Mouse (Mus musculus): ENCODE measurements around the gene Supt6. TPM values are rescaled to one million over a fixed set of nuclear protein-coding genes. Genes with fewer than 3 reads are reported as not detected.

The Supt6 gene
- total and polyA plus RNA-seq, 3 experiments = 39.6 to 93.2 (median 59.8) TPM

DNA sequence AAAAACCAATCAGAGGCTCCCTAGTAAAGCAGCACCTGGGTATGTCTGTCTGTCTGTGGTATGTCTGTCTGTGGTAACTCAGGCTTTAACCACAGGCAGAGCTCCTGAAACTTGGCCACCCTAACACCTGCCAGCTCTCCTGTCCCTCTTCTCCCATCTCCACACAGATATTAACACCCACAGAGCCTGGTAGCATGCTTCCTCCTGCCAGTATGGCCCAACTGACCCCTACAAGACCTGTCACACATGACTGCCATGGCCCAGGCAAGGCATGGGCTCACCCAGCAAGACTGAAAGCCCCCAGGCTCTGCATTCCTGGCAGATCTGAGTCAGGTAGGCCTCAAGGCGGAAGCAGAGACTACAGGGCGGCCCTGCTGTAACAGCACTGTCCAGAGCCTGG is 82.7 kb downstream of the Supt6 start:
- Histone ChIP-seq H3K36me3 (ENCODE audit: control insufficient read depth in 1 of 2, insufficient read depth in 2 of 2, low read length in 2 of 2) (peaks cover 0 to 16% of the 10 kb centered on the region in 2 experiments; a peak in 2 of 4 replicates), H3K79me2 (ENCODE audit: control insufficient read depth, insufficient read depth, low read length, poor library complexity) (peaks cover 13% of the 10 kb centered on the region), H3K27ac (ENCODE audit: control insufficient read depth, low read depth, low read length) (no peak overlapping the region), H3K4me3 (ENCODE audit: control insufficient read depth in 1 of 2, insufficient read depth in 1 of 2, low read depth in 2 of 2, low read length in 2 of 2) (no peak overlapping the region), H3K9ac (ENCODE audit: control insufficient read depth, low read depth, low read length, poor library complexity, severe bottlenecking) (no peak overlapping the region), H3K27me3 (ENCODE audit: control insufficient read depth in 1 of 2, insufficient read depth in 2 of 2, low read length in 2 of 2) (no peaks in the 10 kb centered on the region), H3K9me3 (replicated peaks; ENCODE audit: insufficient read depth, low read length) (no peaks in the 10 kb centered on the region), H3K4me1 (ENCODE audit: control insufficient read depth in 1 of 2, insufficient read depth in 2 of 2, low read length in 2 of 2) (peaks cover 13 to 30% of the 10 kb centered on the region in 2 experiments)
- no peak for TF ChIP-seq GABPA (IDR thresholded peaks at IDR 0.05; ENCODE audit: low read depth, low read length)
- TF ChIP-seq POLR2AphosphoS2 (IDR thresholded peaks at IDR 0.05; ENCODE audit: low read length) = no peak
- TF ChIP-seq E2F4 (IDR thresholded peaks at IDR 0.05; ENCODE audit: borderline replicate concordance, low read depth, low read length) = no peak
- no peak for TF ChIP-seq MYB (IDR thresholded peaks at IDR 0.05; ENCODE audit: low read depth, low read length)
- TF ChIP-seq BHLHE40 (IDR thresholded peaks at IDR 0.05; ENCODE audit: borderline replicate concordance, low read depth, low read length) = no peak
- no peak for TF ChIP-seq MAFK (IDR thresholded peaks at IDR 0.05; ENCODE audit: borderline replicate concordance, low read depth, low read length)
- TF ChIP-seq CHD1 (IDR thresholded peaks at IDR 0.05; ENCODE audit: low read depth, low read length) = no peak
- TF ChIP-seq KAT2A (conservative IDR thresholded peaks at IDR 0.05; ENCODE audit: low read depth, low read length) = no peak
- no peak for TF ChIP-seq HCFC1 (IDR thresholded peaks at IDR 0.05; ENCODE audit: low read depth, low read length)
- TF ChIP-seq RAD21 (IDR thresholded peaks at IDR 0.05; ENCODE audit: low read depth, low read length) = no peak
- no peak for DNase-seq (ENCODE audit: low read depth, low spot score)

DNA sequence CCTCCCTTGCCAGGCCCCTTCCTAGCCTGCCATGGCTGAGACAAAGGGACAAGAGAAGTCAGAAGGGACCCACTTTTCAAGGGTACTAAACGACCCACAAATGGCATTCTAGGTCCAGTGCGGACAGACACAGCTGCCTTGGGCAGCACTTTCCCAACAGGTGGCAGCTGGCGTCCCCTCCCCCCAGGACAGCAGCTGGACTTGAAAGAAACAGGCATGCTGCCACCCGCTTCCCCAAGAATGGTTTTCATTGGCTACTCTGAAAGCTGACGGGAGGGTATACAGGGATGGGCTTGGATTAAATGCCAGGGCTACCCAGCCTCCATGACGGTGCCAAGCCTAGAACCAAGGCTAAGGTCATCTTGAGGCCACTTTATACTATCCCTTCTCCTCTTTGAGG is 83.3 kb downstream of the Supt6 start:
- H3K4me1 ChIP-seq (ENCODE audit: control insufficient read depth in 1 of 2, insufficient read depth in 2 of 2, low read length in 2 of 2) = peaks cover 11 to 25% of the 10 kb centered on the region in 2 experiments
- no peak for DNase-seq (ENCODE audit: low read depth, low spot score)
- H3K9me3 ChIP-seq (replicated peaks; ENCODE audit: insufficient read depth, low read length) = no peaks in the 10 kb centered on the region
- peaks cover 0 to 14% of the 10 kb centered on the region in 2 experiments; a peak in 2 of 4 replicates for H3K36me3 ChIP-seq (ENCODE audit: control insufficient read depth in 1 of 2, insufficient read depth in 2 of 2, low read length in 2 of 2)
- peaks cover 13% of the 10 kb centered on the region for H3K79me2 ChIP-seq (ENCODE audit: control insufficient read depth, insufficient read depth, low read length, poor library complexity)
- TF ChIP-seq CTCF (IDR thresholded peaks at IDR 0.05 in 2 of 3, conservative IDR thresholded peaks at IDR 0.05 in 1 of 3; ENCODE audit: control insufficient read depth in 1 of 3, insufficient read depth in 1 of 3, low read depth in 2 of 3, low read length in 3 of 3, poor library complexity in 1 of 3, severe bottlenecking in 1 of 3) (no peak), NRF1 (IDR thresholded peaks at IDR 0.05; ENCODE audit: insufficient read depth, low read depth, low read length, poor library complexity, severe bottlenecking) (no peak), KAT2A (conservative IDR thresholded peaks at IDR 0.05; ENCODE audit: low read depth, low read length) (no peak), MXI1 (IDR thresholded peaks at IDR 0.05; ENCODE audit: low read depth, low read length) (no peak), POLR2A (IDR thresholded peaks at IDR 0.05; ENCODE audit: control insufficient read depth in 1 of 2, insufficient read depth in 1 of 2, low read depth in 1 of 2, low read length in 2 of 2, poor library complexity in 1 of 2) (no peak)
- H3K27ac ChIP-seq (ENCODE audit: control insufficient read depth, low read depth, low read length) = no peak overlapping the region
- no peak overlapping the region for H3K4me3 ChIP-seq (ENCODE audit: control insufficient read depth in 1 of 2, insufficient read depth in 1 of 2, low read depth in 2 of 2, low read length in 2 of 2)
- no peaks in the 10 kb centered on the region for H3K27me3 ChIP-seq (ENCODE audit: control insufficient read depth in 1 of 2, insufficient read depth in 2 of 2, low read length in 2 of 2)
- no peak overlapping the region for H3K9ac ChIP-seq (ENCODE audit: control insufficient read depth, low read depth, low read length, poor library complexity, severe bottlenecking)

DNA sequence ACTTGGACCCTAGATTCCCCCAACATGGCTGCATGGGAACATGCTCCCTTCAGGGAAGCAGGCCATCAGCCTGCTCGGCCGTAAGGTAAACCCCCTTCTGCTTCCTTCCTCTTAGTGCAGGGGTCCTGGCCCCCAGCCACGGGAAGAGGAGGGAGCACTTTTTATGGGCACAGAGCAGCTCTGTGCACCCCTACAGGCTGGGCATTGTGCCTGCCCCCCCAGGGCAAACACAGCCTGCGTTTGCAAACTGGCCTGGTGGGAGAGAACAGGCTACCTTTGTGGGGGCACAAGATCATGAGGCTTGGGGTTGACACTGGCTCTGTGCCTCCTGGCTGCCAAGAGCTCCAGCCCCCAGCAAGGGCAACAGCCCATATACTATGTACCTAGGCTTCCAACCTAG is 83.8 kb downstream of the Supt6 start:
- Histone ChIP-seq H3K4me3 (ENCODE audit: control insufficient read depth in 1 of 2, insufficient read depth in 1 of 2, low read depth in 2 of 2, low read length in 2 of 2) (no peak overlapping the region), H3K27ac (ENCODE audit: control insufficient read depth, low read depth, low read length) (no peak overlapping the region)
- TF ChIP-seq ZKSCAN1 (IDR thresholded peaks at IDR 0.05; ENCODE audit: low read depth, low read length) (no peak), POLR2AphosphoS2 (IDR thresholded peaks at IDR 0.05; ENCODE audit: low read length) (no peak), CHD2 (IDR thresholded peaks at IDR 0.05; ENCODE audit: low read length) (no peak), MAZ (IDR thresholded peaks at IDR 0.05; ENCODE audit: low read depth, low read length) (no peak), RAD21 (IDR thresholded peaks at IDR 0.05; ENCODE audit: low read depth, low read length) (no peak), CTCF (IDR thresholded peaks at IDR 0.05 in 2 of 3, conservative IDR thresholded peaks at IDR 0.05 in 1 of 3; ENCODE audit: control insufficient read depth in 1 of 3, insufficient read depth in 1 of 3, low read depth in 2 of 3, low read length in 3 of 3, poor library complexity in 1 of 3, severe bottlenecking in 1 of 3) (no peak), POLR2A (IDR thresholded peaks at IDR 0.05; ENCODE audit: control insufficient read depth in 1 of 2, insufficient read depth in 1 of 2, low read depth in 1 of 2, low read length in 2 of 2, poor library complexity in 1 of 2) (no peak), RCOR1 (IDR thresholded peaks at IDR 0.05; ENCODE audit: low read depth, low read length) (no peak), BHLHE40 (IDR thresholded peaks at IDR 0.05; ENCODE audit: borderline replicate concordance, low read depth, low read length) (no peak)

More for the DNA sequence above, 83.8 kb downstream of the Supt6 start:
- no peak overlapping the region for H3K9ac ChIP-seq (ENCODE audit: control insufficient read depth, low read depth, low read length, poor library complexity, severe bottlenecking)
- no peaks in the 10 kb centered on the region for H3K27me3 ChIP-seq (ENCODE audit: control insufficient read depth in 1 of 2, insufficient read depth in 2 of 2, low read length in 2 of 2)
- H3K9me3 ChIP-seq (replicated peaks; ENCODE audit: insufficient read depth, low read length) = no peaks in the 10 kb centered on the region
- H3K4me1 ChIP-seq (ENCODE audit: control insufficient read depth in 1 of 2, insufficient read depth in 2 of 2, low read length in 2 of 2) = peaks cover 10 to 20% of the 10 kb centered on the region in 2 experiments
- H3K36me3 ChIP-seq (ENCODE audit: control insufficient read depth in 1 of 2, insufficient read depth in 2 of 2, low read length in 2 of 2) = peaks cover 0 to 14% of the 10 kb centered on the region in 2 experiments; a peak in 2 of 4 replicates
- DNase-seq (ENCODE audit: low read depth, low spot score) = no peak
- H3K79me2 ChIP-seq (ENCODE audit: control insufficient read depth, insufficient read depth, low read length, poor library complexity) = peaks cover 13% of the 10 kb centered on the region
